Mouse (Mus musculus): ENCODE results near the gene Olfr1084. TPM values are rescaled to one million over a fixed set of nuclear protein-coding genes. Genes with fewer than 3 reads are reported as not detected.
"Not testable (repeated sequence)": the region's sequence is repeated elsewhere in the genome, so short reads cannot be mapped to it uniquely, and the experiment has no call there.

Olfr1084 gene
- total RNA-seq (2014; fragmentation: Nextera tagmentation) (not detected in 2 replicates), total RNA-seq (2017) (0.35 TPM in 1 of 2 replicates, not detected in the other), polyA plus RNA-seq (2012) (not detected in 2 replicates)

- not testable (repeated sequence) for ATAC-seq (ENCODE audit: extremely low read depth, insufficient number of reproducible peaks, low FRiP score, poor library complexity, severe bottlenecking)
These were observed at the start of gene Olfr1084 for GRCm38 (mm10) chr2:86639625-86640024. Olfr1084 (minus strand) TSS chr2:86639725.

GRCm38 (mm10) chr2:86679992-86680391 is 40.5 kb upstream of the Olfr1084 start, which contains the start of gene Olfr1086:
Olfr1086 (minus strand) TSS chr2:86680092.
- no peak for DNase-seq (ENCODE audit: low spot score)
- H3K9me3 ChIP-seq (replicated peaks) = no peaks in the 10 kb centered on the region
- H3K27me3 ChIP-seq (ENCODE audit: insufficient read depth, low read length) = no peaks in the 10 kb centered on the region
- no peak within 1 kb of the TSS for H3K4me3 ChIP-seq (ENCODE audit: low read depth, low read length)
- no peaks in the 10 kb centered on the region for H3K4me1 ChIP-seq (ENCODE audit: insufficient read depth, low read depth, low read length)
- no peak for ATAC-seq (ENCODE audit: extremely low read depth, insufficient number of reproducible peaks, low FRiP score, poor library complexity, severe bottlenecking)
- H3K36me3 ChIP-seq (replicated peaks) = no peaks in the 10 kb centered on the region
- TF ChIP-seq CTCF (IDR thresholded peaks at IDR 0.05; ENCODE audit: low read depth, low read length) = no peak
- TF ChIP-seq POLR2AphosphoS5 (IDR thresholded peaks at IDR 0.05; ENCODE audit: insufficient replicate concordance, low read depth, low read length) = no peak
- TF ChIP-seq GATA2 (IDR thresholded peaks at IDR 0.05; ENCODE audit: borderline replicate concordance, low read depth, low read length) = no peak
- no peak for TF ChIP-seq GATA1 (IDR thresholded peaks at IDR 0.05; ENCODE audit: borderline replicate concordance, low read length)
- TF ChIP-seq TAL1 (conservative IDR thresholded peaks at IDR 0.05; ENCODE audit: low read depth, low read length) = no peak

More at GRCm38 (mm10) chr2:86639625-86640024, at the start of gene Olfr1084:
- H3K27me3 ChIP-seq (ENCODE audit: insufficient read depth, low read length); H3K4me1 ChIP-seq (ENCODE audit: insufficient read depth, low read depth, low read length); H3K9me3 ChIP-seq (replicated peaks); H3K36me3 ChIP-seq (replicated peaks); H3K4me3 ChIP-seq (ENCODE audit: low read depth, low read length); DNase-seq (ENCODE audit: low spot score): not testable (repeated sequence)

GRCm38 (mm10) chr2:86661919-86662318 is 22.4 kb upstream of the Olfr1084 start, which contains the start of gene Olfr1085:
Olfr1085 (minus strand) TSS chr2:86662019.
- Histone ChIP-seq H3K4me3 (ENCODE audit: low read depth, low read length) (no peak within 1 kb of the TSS), H3K27me3 (ENCODE audit: insufficient read depth, low read length) (no peaks in the 10 kb centered on the region), H3K36me3 (replicated peaks) (no peaks in the 10 kb centered on the region), H3K9me3 (replicated peaks) (no peaks in the 10 kb centered on the region), H3K4me1 (ENCODE audit: insufficient read depth, low read depth, low read length) (no peaks in the 10 kb centered on the region)
- DNase-seq (ENCODE audit: low spot score) (no peak), ATAC-seq (ENCODE audit: extremely low read depth, insufficient number of reproducible peaks, low FRiP score, poor library complexity, severe bottlenecking) (no peak)
- TF ChIP-seq POLR2AphosphoS5 (IDR thresholded peaks at IDR 0.05; ENCODE audit: insufficient replicate concordance, low read depth, low read length) (no peak), CTCF (IDR thresholded peaks at IDR 0.05; ENCODE audit: low read depth, low read length) (no peak), TAL1 (conservative IDR thresholded peaks at IDR 0.05; ENCODE audit: low read depth, low read length) (no peak), GATA2 (IDR thresholded peaks at IDR 0.05; ENCODE audit: borderline replicate concordance, low read depth, low read length) (no peak), GATA1 (IDR thresholded peaks at IDR 0.05; ENCODE audit: borderline replicate concordance, low read length) (no peak)

GRCm38 (mm10) chr2:86598866-86599265 is 40.7 kb downstream of the Olfr1084 start, which contains the start of gene Olfr1082:
Olfr1082 (minus strand) TSS chr2:86598966.
- not testable (repeated sequence) for H3K36me3 ChIP-seq (replicated peaks); ATAC-seq (ENCODE audit: extremely low read depth, insufficient number of reproducible peaks, low FRiP score, poor library complexity, severe bottlenecking); H3K4me1 ChIP-seq (ENCODE audit: insufficient read depth, low read depth, low read length); H3K4me3 ChIP-seq (ENCODE audit: low read depth, low read length); H3K27me3 ChIP-seq (ENCODE audit: insufficient read depth, low read length); DNase-seq (ENCODE audit: low spot score); H3K9me3 ChIP-seq (replicated peaks)

Other genes starting within 250 kb of the Olfr1084 start
- gene Olfr1061, start 225.7 kb downstream of the Olfr1084 start, total RNA-seq (2014; fragmentation: Nextera tagmentation) = not detected in 2 replicates
- not detected in 2 replicates for gene Olfr1061, start 225.7 kb downstream of the Olfr1084 start, total RNA-seq (2017)
- gene Olfr1061, start 225.7 kb downstream of the Olfr1084 start, polyA plus RNA-seq (2012) = not detected in 2 replicates
- not detected in 2 replicates for gene Olfr1062, start 213.0 kb downstream of the Olfr1084 start, total RNA-seq (2014; fragmentation: Nextera tagmentation)
- gene Olfr1062, start 213.0 kb downstream of the Olfr1084 start, total RNA-seq (2017) = 0.05 TPM in 1 of 2 replicates, not detected in the other
- not detected in 2 replicates for gene Olfr1062, start 213.0 kb downstream of the Olfr1084 start, polyA plus RNA-seq (2012)
- gene Olfr1065, start 189.1 kb downstream of the Olfr1084 start, total RNA-seq (2014; fragmentation: Nextera tagmentation) = not detected in 2 replicates
- gene Olfr1065, start 189.1 kb downstream of the Olfr1084 start, total RNA-seq (2017) = 0.11 TPM in 1 of 2 replicates, not detected in the other
- gene Olfr1065, start 189.1 kb downstream of the Olfr1084 start, polyA plus RNA-seq (2012) = not detected in 2 replicates
- gene Olfr1066, start 183.5 kb downstream of the Olfr1084 start, total RNA-seq (2014; fragmentation: Nextera tagmentation) = not detected in 2 replicates
- 0.49 TPM in 1 of 2 replicates, not detected in the other for gene Olfr1066, start 183.5 kb downstream of the Olfr1084 start, total RNA-seq (2017)
- not detected in 2 replicates for gene Olfr1066, start 183.5 kb downstream of the Olfr1084 start, polyA plus RNA-seq (2012)
- not detected in 2 replicates for gene Olfr228, start 152.3 kb downstream of the Olfr1084 start, total RNA-seq (2014; fragmentation: Nextera tagmentation)
- not detected in 2 replicates for gene Olfr228, start 152.3 kb downstream of the Olfr1084 start, total RNA-seq (2017)
- gene Olfr228, start 152.3 kb downstream of the Olfr1084 start, polyA plus RNA-seq (2012) = not detected in 2 replicates
- not detected in 2 replicates for gene Olfr1076, start 131.3 kb downstream of the Olfr1084 start, total RNA-seq (2014; fragmentation: Nextera tagmentation)
- gene Olfr1076, start 131.3 kb downstream of the Olfr1084 start, total RNA-seq (2017) = not detected in 2 replicates
- not detected in 2 replicates for gene Olfr1076, start 131.3 kb downstream of the Olfr1084 start, polyA plus RNA-seq (2012)
- gene Olfr1079, start 97.2 kb downstream of the Olfr1084 start, total RNA-seq (2014; fragmentation: Nextera tagmentation) = not detected in 2 replicates
- not detected in 2 replicates for gene Olfr1079, start 97.2 kb downstream of the Olfr1084 start, total RNA-seq (2017)
- gene Olfr1079, start 97.2 kb downstream of the Olfr1084 start, polyA plus RNA-seq (2012) = not detected in 2 replicates
- not detected in 2 replicates for gene Olfr1080, start 81.5 kb downstream of the Olfr1084 start, total RNA-seq (2014; fragmentation: Nextera tagmentation)
- not detected in 2 replicates for gene Olfr1080, start 81.5 kb downstream of the Olfr1084 start, total RNA-seq (2017)
- not detected in 2 replicates for gene Olfr1080, start 81.5 kb downstream of the Olfr1084 start, polyA plus RNA-seq (2012)
- gene Olfr1082, start 40.8 kb downstream of the Olfr1084 start, total RNA-seq (2014; fragmentation: Nextera tagmentation) = not detected in 2 replicates
- 0.11 TPM in 1 of 2 replicates, not detected in the other for gene Olfr1082, start 40.8 kb downstream of the Olfr1084 start, total RNA-seq (2017)
- gene Olfr1082, start 40.8 kb downstream of the Olfr1084 start, polyA plus RNA-seq (2012) = not detected in 2 replicates
- not detected in 2 replicates for gene Olfr1085, start 22.3 kb upstream of the Olfr1084 start, total RNA-seq (2014; fragmentation: Nextera tagmentation)
- 0.11 and 0.17 TPM in 2 replicates for gene Olfr1085, start 22.3 kb upstream of the Olfr1084 start, total RNA-seq (2017)
- not detected in 2 replicates for gene Olfr1085, start 22.3 kb upstream of the Olfr1084 start, polyA plus RNA-seq (2012)
- not detected in 2 replicates for gene Olfr1086, start 40.4 kb upstream of the Olfr1084 start, total RNA-seq (2014; fragmentation: Nextera tagmentation)
- gene Olfr1086, start 40.4 kb upstream of the Olfr1084 start, total RNA-seq (2017) = not detected in 2 replicates
- gene Olfr1086, start 40.4 kb upstream of the Olfr1084 start, polyA plus RNA-seq (2012) = not detected in 2 replicates
- gene Olfr1087, start 58.7 kb upstream of the Olfr1084 start, total RNA-seq (2014; fragmentation: Nextera tagmentation) = not detected in 2 replicates
- gene Olfr1087, start 58.7 kb upstream of the Olfr1084 start, total RNA-seq (2017) = 0.16 TPM in 1 of 2 replicates, not detected in the other
- not detected in 2 replicates for gene Olfr1087, start 58.7 kb upstream of the Olfr1084 start, polyA plus RNA-seq (2012)
- not detected in 2 replicates for gene Olfr1089, start 94.0 kb upstream of the Olfr1084 start, total RNA-seq (2014; fragmentation: Nextera tagmentation)
- gene Olfr1089, start 94.0 kb upstream of the Olfr1084 start, total RNA-seq (2017) = not detected in 2 replicates
- not detected in 2 replicates for gene Olfr1089, start 94.0 kb upstream of the Olfr1084 start, polyA plus RNA-seq (2012)
- gene Olfr1090, start 119.3 kb upstream of the Olfr1084 start, total RNA-seq (2014; fragmentation: Nextera tagmentation) = not detected in 2 replicates
- 0.16 TPM in 1 of 2 replicates, not detected in the other for gene Olfr1090, start 119.3 kb upstream of the Olfr1084 start, total RNA-seq (2017)
- not detected in 2 replicates for gene Olfr1090, start 119.3 kb upstream of the Olfr1084 start, polyA plus RNA-seq (2012)
- not detected in 2 replicates for gene Olfr1093, start 142.8 kb upstream of the Olfr1084 start, total RNA-seq (2014; fragmentation: Nextera tagmentation)
- 0.33 TPM in 1 of 2 replicates, not detected in the other for gene Olfr1093, start 142.8 kb upstream of the Olfr1084 start, total RNA-seq (2017)
- not detected in 2 replicates for gene Olfr1093, start 142.8 kb upstream of the Olfr1084 start, polyA plus RNA-seq (2012)
- gene Olfr141, start 170.3 kb upstream of the Olfr1084 start, total RNA-seq (2014; fragmentation: Nextera tagmentation) = not detected in 2 replicates
- 0.17 TPM in 1 of 2 replicates, not detected in the other for gene Olfr141, start 170.3 kb upstream of the Olfr1084 start, total RNA-seq (2017)
- gene Olfr141, start 170.3 kb upstream of the Olfr1084 start, polyA plus RNA-seq (2012) = not detected in 2 replicates
- gene Olfr1094, start 184.9 kb upstream of the Olfr1084 start, total RNA-seq (2014; fragmentation: Nextera tagmentation) = not detected in 2 replicates
- not detected in 2 replicates for gene Olfr1094, start 184.9 kb upstream of the Olfr1084 start, total RNA-seq (2017)
- not detected in 2 replicates for gene Olfr1094, start 184.9 kb upstream of the Olfr1084 start, polyA plus RNA-seq (2012)
- gene Olfr1095, start 212.0 kb upstream of the Olfr1084 start, total RNA-seq (2014; fragmentation: Nextera tagmentation) = not detected in 2 replicates
- 0.17 and 0.33 TPM in 2 replicates for gene Olfr1095, start 212.0 kb upstream of the Olfr1084 start, total RNA-seq (2017)
- gene Olfr1095, start 212.0 kb upstream of the Olfr1084 start, polyA plus RNA-seq (2012) = not detected in 2 replicates
- gene Gm13723, start 235.1 kb upstream of the Olfr1084 start, total RNA-seq (2014; fragmentation: Nextera tagmentation) = not detected in 2 replicates
- under 0.01 TPM in 1 of 2 replicates, not detected in the other for gene Gm13723, start 235.1 kb upstream of the Olfr1084 start, total RNA-seq (2017)
- not detected in 2 replicates for gene Gm13723, start 235.1 kb upstream of the Olfr1084 start, polyA plus RNA-seq (2012)